Mouse (Mus musculus): ENCODE measurements around the gene Znrf3. TPM values are rescaled to one million over a fixed set of nuclear protein-coding genes. Genes with fewer than 3 reads are reported as not detected.
A peak's percentile ranks its signal among the peaks of the same experiment; 100 is the strongest.
"Not testable (repeated sequence)": the region's sequence is repeated elsewhere in the genome, so short reads cannot be mapped to it uniquely, and the experiment has no call there.

Znrf3 gene
- 3.2 and 3.5 TPM in 2 replicates for polyA plus RNA-seq (2015; fragmentation: Nextera tagmentation; extraction: Ambion mirVana)

DNA sequence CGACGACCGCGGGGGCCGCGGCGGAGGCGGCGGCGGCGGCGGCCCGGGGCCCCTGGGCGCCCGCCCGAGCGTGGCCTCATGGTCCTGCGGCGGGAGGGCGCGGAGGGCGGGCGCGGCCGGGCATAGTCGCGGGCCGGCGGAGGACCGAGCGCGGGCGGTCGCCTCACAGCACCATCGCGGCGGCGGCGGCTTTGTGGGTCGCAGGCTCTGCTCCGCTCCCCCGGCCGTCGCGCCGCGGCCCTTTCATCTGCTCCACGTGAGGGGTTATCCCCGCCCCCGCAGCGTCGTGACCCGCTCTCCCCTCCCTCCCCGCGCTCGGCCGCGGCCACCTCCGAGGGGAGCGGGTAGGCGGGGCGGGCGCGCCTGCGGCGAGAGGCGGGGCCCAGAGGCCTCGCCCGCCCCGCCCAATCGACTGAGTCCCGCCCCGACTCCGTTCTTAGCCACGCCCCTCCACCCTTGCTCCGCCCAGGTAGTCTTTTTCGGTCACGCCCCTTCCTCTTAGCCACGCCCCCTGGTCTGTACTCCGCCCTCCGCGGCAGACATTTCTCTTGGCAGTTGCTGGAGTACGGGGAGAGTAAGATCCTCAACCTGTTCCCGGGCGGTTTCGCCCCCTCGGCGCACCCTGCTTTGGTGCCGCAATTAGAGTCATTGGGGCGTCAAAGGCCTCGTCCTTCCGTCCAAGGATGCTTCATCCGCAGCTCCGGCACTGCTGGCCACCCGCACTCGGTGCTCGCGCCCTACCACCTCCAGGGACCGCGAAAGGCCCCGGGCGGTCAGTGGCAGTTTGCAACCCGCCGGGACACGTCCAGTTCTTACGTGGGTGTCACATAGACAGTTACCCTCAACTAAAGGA is at the start of gene Znrf3:
Znrf3 (minus strand) TSS at position 249 of the 853 bp plus-strand sequence.
- WGBS = under 1% methylated on average over 47 of the region's 106 CpGs
- H3K36me3 ChIP-seq (ENCODE audit: control insufficient read depth, insufficient read depth) = no peaks in the 10 kb centered on the region

DNA sequence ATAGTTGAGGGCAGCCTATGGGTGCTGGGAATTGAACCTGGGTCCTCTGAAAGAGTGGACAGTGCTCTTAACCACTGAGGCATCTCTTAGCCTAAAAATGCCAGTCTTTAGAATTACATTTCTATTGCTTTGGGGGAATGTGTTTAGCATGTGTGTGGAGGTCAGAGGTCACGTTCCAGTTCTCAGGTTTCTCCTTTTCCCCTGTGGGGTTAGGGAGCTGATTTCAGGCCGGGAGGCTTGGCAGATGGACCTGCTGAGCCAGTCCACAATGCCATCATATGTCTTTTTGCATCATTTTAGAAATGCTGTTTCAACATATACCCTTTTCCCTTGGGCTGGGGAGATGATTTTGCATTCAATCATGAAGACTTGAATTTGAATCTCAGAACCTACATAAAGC is 49.2 kb upstream of the Znrf3 start:
- Histone ChIP-seq H3K36me3 (ENCODE audit: control insufficient read depth, insufficient read depth) (no peaks in the 10 kb centered on the region), H3K4me2 (replicated peaks; ENCODE audit: low read depth) (no peak overlapping the region), H3K9me3 (ENCODE audit: control insufficient read depth) (no peaks in the 10 kb centered on the region), H3K4me1 (replicated peaks; ENCODE audit: control insufficient read depth, insufficient read depth, low read length) (no peaks in the 10 kb centered on the region), H3K27me3 (replicated peaks; ENCODE audit: control insufficient read depth, insufficient read depth, low read length) (no peaks in the 10 kb centered on the region), H3K9ac (ENCODE audit: low read depth, low read length) (no peak overlapping the region), H3K27ac (ENCODE audit: low read depth, low read length) (no peak overlapping the region), H3K4me3 (ENCODE audit: low read depth, low read length) (no peak overlapping the region)
- no peak for TF ChIP-seq CTCF (IDR thresholded peaks at IDR 0.05; ENCODE audit: low read depth)
- 52% methylated on average over 2 of the region's 2 CpGs for WGBS
- ATAC-seq = no peak

More for the DNA sequence above, at the start of gene Znrf3:
- peak within 1 kb of the TSS; percentile 82 for H3K4me3 ChIP-seq (ENCODE audit: low read depth, low read length)
- peak within 1 kb of the TSS; percentile 99 for H3K4me2 ChIP-seq (replicated peaks; ENCODE audit: low read depth)
- no peaks in the 10 kb centered on the region for H3K27me3 ChIP-seq (replicated peaks; ENCODE audit: control insufficient read depth, insufficient read depth, low read length)
- ATAC-seq = peak; percentile 93
- peaks cover 3% of the 10 kb centered on the region; the same call in 1 of the 2 replicates for H3K4me1 ChIP-seq (replicated peaks; ENCODE audit: control insufficient read depth, insufficient read depth, low read length)
- no peaks in the 10 kb centered on the region for H3K9me3 ChIP-seq (ENCODE audit: control insufficient read depth)
- H3K27ac ChIP-seq (ENCODE audit: low read depth, low read length) = peak within 1 kb of the TSS; percentile 67
- TF ChIP-seq CTCF (IDR thresholded peaks at IDR 0.05; ENCODE audit: low read depth) = no peak
- H3K9ac ChIP-seq (ENCODE audit: low read depth, low read length) = peak within 1 kb of the TSS; percentile 74

DNA sequence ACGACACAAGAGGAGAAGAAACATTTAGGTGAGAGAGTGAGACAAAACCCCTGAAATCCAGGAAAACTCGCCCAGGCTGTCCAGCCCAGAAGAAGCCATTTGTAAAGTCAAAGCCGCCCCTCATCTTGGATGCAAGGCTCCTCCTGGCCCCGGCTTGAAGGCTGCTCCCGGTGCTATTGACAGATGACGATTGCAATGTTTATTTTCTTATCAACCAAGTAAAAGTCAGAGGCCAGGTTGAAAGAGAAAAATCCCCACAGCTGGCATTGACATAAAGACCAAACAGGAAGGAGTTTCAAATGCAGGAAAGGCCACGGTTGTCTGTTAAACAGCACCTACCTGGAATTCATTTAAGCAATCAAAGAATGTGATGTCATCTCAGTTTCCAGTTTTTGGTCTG is 47.3 kb upstream of the Znrf3 start:
- H3K27ac ChIP-seq (ENCODE audit: low read depth, low read length) = no peak overlapping the region
- 31% methylated on average over 7 of the region's 7 CpGs for WGBS
- ATAC-seq = no peak

DNA sequence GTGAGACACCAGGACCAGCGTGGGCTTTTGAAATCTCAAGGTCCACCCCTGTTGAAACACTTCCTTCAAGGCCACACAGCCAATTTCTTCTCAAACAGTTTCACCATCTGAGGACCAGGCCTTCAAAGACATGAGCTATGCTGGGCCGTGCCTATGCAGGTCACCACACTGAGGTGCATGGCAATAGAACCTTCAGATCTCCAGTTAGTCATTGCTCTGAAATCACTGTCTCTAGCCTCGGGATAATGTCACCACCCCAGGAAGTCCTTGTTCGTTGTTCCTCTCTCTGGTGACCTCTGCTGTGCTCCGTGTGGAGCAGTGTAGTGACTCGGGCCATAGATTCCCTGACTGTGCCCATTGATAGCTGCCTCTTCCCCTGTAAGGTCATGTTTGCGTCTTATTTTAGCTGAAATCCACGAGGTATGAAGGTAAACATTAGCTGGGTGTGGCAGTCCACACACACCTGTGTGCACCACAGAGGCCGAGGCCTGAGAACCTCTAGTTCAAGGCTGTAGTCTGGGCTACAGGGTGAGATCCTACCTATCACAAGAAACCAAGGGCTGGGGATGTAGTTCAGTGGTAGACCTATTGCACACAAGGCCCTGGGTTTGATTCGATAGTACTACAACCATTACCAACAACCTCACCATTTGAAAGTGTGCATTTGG is 46.5 kb upstream of the Znrf3 start:
- Histone ChIP-seq H3K4me1 (replicated peaks; ENCODE audit: control insufficient read depth, insufficient read depth, low read length) (no peaks in the 10 kb centered on the region), H3K4me3 (ENCODE audit: low read depth, low read length) (no peak overlapping the region), H3K9me3 (ENCODE audit: control insufficient read depth) (no peaks in the 10 kb centered on the region), H3K4me2 (replicated peaks; ENCODE audit: low read depth) (no peak overlapping the region), H3K27ac (ENCODE audit: low read depth, low read length) (no peak overlapping the region; the same call in none of the 2 replicates), H3K27me3 (replicated peaks; ENCODE audit: control insufficient read depth, insufficient read depth, low read length) (no peaks in the 10 kb centered on the region), H3K9ac (ENCODE audit: low read depth, low read length) (no peak overlapping the region), H3K36me3 (ENCODE audit: control insufficient read depth, insufficient read depth) (no peaks in the 10 kb centered on the region)
- ATAC-seq = peak; percentile 43; the same call in 1 of the 2 replicates
- WGBS = 50% methylated on average over 10 of the region's 10 CpGs
- no peak for TF ChIP-seq CTCF (IDR thresholded peaks at IDR 0.05; ENCODE audit: low read depth)

More for the DNA sequence above, 47.3 kb upstream of the Znrf3 start:
- H3K36me3 ChIP-seq (ENCODE audit: control insufficient read depth, insufficient read depth) = no peaks in the 10 kb centered on the region
- H3K9ac ChIP-seq (ENCODE audit: low read depth, low read length) = no peak overlapping the region
- H3K4me1 ChIP-seq (replicated peaks; ENCODE audit: control insufficient read depth, insufficient read depth, low read length) = no peaks in the 10 kb centered on the region
- no peak overlapping the region for H3K4me2 ChIP-seq (replicated peaks; ENCODE audit: low read depth)
- no peak overlapping the region for H3K4me3 ChIP-seq (ENCODE audit: low read depth, low read length)
- no peaks in the 10 kb centered on the region for H3K9me3 ChIP-seq (ENCODE audit: control insufficient read depth)
- H3K27me3 ChIP-seq (replicated peaks; ENCODE audit: control insufficient read depth, insufficient read depth, low read length) = no peaks in the 10 kb centered on the region
- TF ChIP-seq CTCF (IDR thresholded peaks at IDR 0.05; ENCODE audit: low read depth) = no peak

GRCm38 (mm10) chr11:5489433-5489832 is 44.8 kb upstream of the Znrf3 start:
- not testable (repeated sequence) for ATAC-seq; H3K4me2 ChIP-seq (replicated peaks; ENCODE audit: low read depth); H3K9me3 ChIP-seq (ENCODE audit: control insufficient read depth); H3K27ac ChIP-seq (ENCODE audit: low read depth, low read length); H3K4me1 ChIP-seq (replicated peaks; ENCODE audit: control insufficient read depth, insufficient read depth, low read length); H3K4me3 ChIP-seq (ENCODE audit: low read depth, low read length); H3K36me3 ChIP-seq (ENCODE audit: control insufficient read depth, insufficient read depth); H3K9ac ChIP-seq (ENCODE audit: low read depth, low read length); H3K27me3 ChIP-seq (replicated peaks; ENCODE audit: control insufficient read depth, insufficient read depth, low read length)
- WGBS = 84% methylated on average over 10 of the region's 10 CpGs

All from intestine, postnatal 0 days (tissue).